Mouse (Mus musculus): ENCODE measurements around the gene Fbxw9. TPM values are rescaled to one million over a fixed set of nuclear protein-coding genes. Genes with fewer than 3 reads are reported as not detected.
A peak's percentile ranks its signal among the peaks of the same experiment; 100 is the strongest.

Gene Fbxw9
- polyA plus RNA-seq, 1 experiment from 2014 or later = 20.9 TPM

GRCm38 (mm10) chr8:85083108-85083813, 23.4 kb downstream of the Fbxw9 start, which contains the start of gene Man2b1:
Man2b1 (plus strand) TSS chr8:85083270.
- H3K4me3 ChIP-seq (ENCODE audit: low read depth, low read length) = peak within 1 kb of the TSS; percentile 63
- ATAC-seq (ENCODE audit: low read depth) = peak; percentile 92
- no peaks in the 10 kb centered on the region for H3K9me3 ChIP-seq (ENCODE audit: control insufficient read depth, low read length)
- peaks cover 16% of the 10 kb centered on the region for H3K4me1 ChIP-seq (ENCODE audit: control insufficient read depth, insufficient read depth, low read length)
- peak; percentile 93 for DNase-seq (ENCODE audit: low spot score)
- peak within 1 kb of the TSS; percentile 79 for H3K4me2 ChIP-seq (ENCODE audit: low read depth, low read length)
- peak within 1 kb of the TSS; percentile 74 for H3K9ac ChIP-seq (ENCODE audit: low read depth, low read length)
- H3K27ac ChIP-seq (replicated peaks; ENCODE audit: low read depth, low read length) = no peak within 1 kb of the TSS
- 2% methylated on average over 30 of the region's 30 CpGs for WGBS
- peaks cover 29% of the 10 kb centered on the region for H3K36me3 ChIP-seq (ENCODE audit: control insufficient read depth, insufficient read depth, low read length)
- no peaks in the 10 kb centered on the region for H3K27me3 ChIP-seq (replicated peaks; ENCODE audit: control insufficient read depth, insufficient read depth, low read length)

GRCm38 (mm10) chr8:85084633-85085032, 24.8 kb downstream of the Fbxw9 start:
- no peak overlapping the region for H3K4me2 ChIP-seq (ENCODE audit: low read depth, low read length)
- peaks cover 31% of the 10 kb centered on the region for H3K36me3 ChIP-seq (ENCODE audit: control insufficient read depth, insufficient read depth, low read length)
- peaks cover 14% of the 10 kb centered on the region for H3K4me1 ChIP-seq (ENCODE audit: control insufficient read depth, insufficient read depth, low read length)
- no peak overlapping the region for H3K27ac ChIP-seq (replicated peaks; ENCODE audit: low read depth, low read length)
- H3K27me3 ChIP-seq (replicated peaks; ENCODE audit: control insufficient read depth, insufficient read depth, low read length) = no peaks in the 10 kb centered on the region
- WGBS = 87% methylated on average over 8 of the region's 8 CpGs
- no peaks in the 10 kb centered on the region for H3K9me3 ChIP-seq (ENCODE audit: control insufficient read depth, low read length)
- H3K4me3 ChIP-seq (ENCODE audit: low read depth, low read length) = no peak overlapping the region
- no peak for ATAC-seq (ENCODE audit: low read depth)
- H3K9ac ChIP-seq (ENCODE audit: low read depth, low read length) = no peak overlapping the region
- no peak for DNase-seq (ENCODE audit: low spot score)

- Histone ChIP-seq H3K9ac (ENCODE audit: low read depth, low read length) (no peak overlapping the region), H3K4me2 (ENCODE audit: low read depth, low read length) (no peak overlapping the region), H3K9me3 (ENCODE audit: control insufficient read depth, low read length) (no peaks in the 10 kb centered on the region), H3K36me3 (ENCODE audit: control insufficient read depth, insufficient read depth, low read length) (peaks cover 31% of the 10 kb centered on the region), H3K4me1 (ENCODE audit: control insufficient read depth, insufficient read depth, low read length) (peaks cover 10% of the 10 kb centered on the region; the same call in 1 of the 2 replicates), H3K27ac (replicated peaks; ENCODE audit: low read depth, low read length) (no peak overlapping the region), H3K4me3 (ENCODE audit: low read depth, low read length) (no peak overlapping the region), H3K27me3 (replicated peaks; ENCODE audit: control insufficient read depth, insufficient read depth, low read length) (no peaks in the 10 kb centered on the region)
- WGBS = 77% methylated on average over 3 of the region's 3 CpGs
- ATAC-seq (ENCODE audit: low read depth) (no peak), DNase-seq (ENCODE audit: low spot score) (no peak)
Observed at GRCm38 (mm10) chr8:85086238-85086637, 26.4 kb downstream of the Fbxw9 start.

- Histone ChIP-seq H3K36me3 (ENCODE audit: control insufficient read depth, insufficient read depth, low read length) (peaks cover 34% of the 10 kb centered on the region), H3K27me3 (replicated peaks; ENCODE audit: control insufficient read depth, insufficient read depth, low read length) (no peaks in the 10 kb centered on the region), H3K27ac (replicated peaks; ENCODE audit: low read depth, low read length) (no peak overlapping the region), H3K4me1 (ENCODE audit: control insufficient read depth, insufficient read depth, low read length) (no peaks in the 10 kb centered on the region), H3K4me2 (ENCODE audit: low read depth, low read length) (no peak overlapping the region), H3K9ac (ENCODE audit: low read depth, low read length) (no peak overlapping the region), H3K4me3 (ENCODE audit: low read depth, low read length) (no peak overlapping the region), H3K9me3 (ENCODE audit: control insufficient read depth, low read length) (no peaks in the 10 kb centered on the region)
- ATAC-seq (ENCODE audit: low read depth) (no peak), DNase-seq (ENCODE audit: low spot score) (no peak)
- 79% methylated on average over 2 of the region's 2 CpGs for WGBS
Observed at GRCm38 (mm10) chr8:85088771-85089170, 28.9 kb downstream of the Fbxw9 start.

- DNase-seq (ENCODE audit: low spot score) = no peak
- no peak overlapping the region for H3K27ac ChIP-seq (replicated peaks; ENCODE audit: low read depth, low read length)
- no peaks in the 10 kb centered on the region for H3K27me3 ChIP-seq (replicated peaks; ENCODE audit: control insufficient read depth, insufficient read depth, low read length)
- no peak for ATAC-seq (ENCODE audit: low read depth)
- H3K36me3 ChIP-seq (ENCODE audit: control insufficient read depth, insufficient read depth, low read length) = peaks cover 42% of the 10 kb centered on the region
- WGBS = 91% methylated on average over 11 of the region's 11 CpGs
- no peak overlapping the region for H3K4me2 ChIP-seq (ENCODE audit: low read depth, low read length)
- no peaks in the 10 kb centered on the region for H3K4me1 ChIP-seq (ENCODE audit: control insufficient read depth, insufficient read depth, low read length)
- no peak overlapping the region for H3K9ac ChIP-seq (ENCODE audit: low read depth, low read length)
- no peak overlapping the region for H3K4me3 ChIP-seq (ENCODE audit: low read depth, low read length)
- no peaks in the 10 kb centered on the region for H3K9me3 ChIP-seq (ENCODE audit: control insufficient read depth, low read length)
Observed at GRCm38 (mm10) chr8:85090856-85091255, 31.0 kb downstream of the Fbxw9 start.

GRCm38 (mm10) chr8:85091526-85092090, 31.8 kb downstream of the Fbxw9 start:
- Histone ChIP-seq H3K4me3 (ENCODE audit: low read depth, low read length) (no peak overlapping the region), H3K9me3 (ENCODE audit: control insufficient read depth, low read length) (no peaks in the 10 kb centered on the region), H3K27me3 (replicated peaks; ENCODE audit: control insufficient read depth, insufficient read depth, low read length) (no peaks in the 10 kb centered on the region), H3K36me3 (ENCODE audit: control insufficient read depth, insufficient read depth, low read length) (peaks cover 46% of the 10 kb centered on the region), H3K4me1 (ENCODE audit: control insufficient read depth, insufficient read depth, low read length) (no peaks in the 10 kb centered on the region), H3K4me2 (ENCODE audit: low read depth, low read length) (no peak overlapping the region), H3K9ac (ENCODE audit: low read depth, low read length) (no peak overlapping the region; the same call in 1 of the 2 replicates), H3K27ac (replicated peaks; ENCODE audit: low read depth, low read length) (no peak overlapping the region)
- WGBS = 42% methylated on average over 21 of the region's 21 CpGs
- ATAC-seq (ENCODE audit: low read depth) = no peak
- no peak for DNase-seq (ENCODE audit: low spot score)

- DNase-seq (ENCODE audit: low spot score) (no peak), ATAC-seq (ENCODE audit: low read depth) (no peak)
- no peak overlapping the region for H3K27ac ChIP-seq (replicated peaks; ENCODE audit: low read depth, low read length)
- 95% methylated on average over 13 of the region's 13 CpGs for WGBS
- no peak overlapping the region for H3K9ac ChIP-seq (ENCODE audit: low read depth, low read length)
- no peaks in the 10 kb centered on the region for H3K9me3 ChIP-seq (ENCODE audit: control insufficient read depth, low read length)
- H3K36me3 ChIP-seq (ENCODE audit: control insufficient read depth, insufficient read depth, low read length) = peaks cover 42% of the 10 kb centered on the region
- no peak overlapping the region for H3K4me2 ChIP-seq (ENCODE audit: low read depth, low read length)
- H3K4me1 ChIP-seq (ENCODE audit: control insufficient read depth, insufficient read depth, low read length) = no peaks in the 10 kb centered on the region
- no peak overlapping the region for H3K4me3 ChIP-seq (ENCODE audit: low read depth, low read length)
- no peaks in the 10 kb centered on the region for H3K27me3 ChIP-seq (replicated peaks; ENCODE audit: control insufficient read depth, insufficient read depth, low read length)
Observed at GRCm38 (mm10) chr8:85095051-85095450, 35.2 kb downstream of the Fbxw9 start.

GRCm38 (mm10) chr8:85095566-85095965, 35.7 kb downstream of the Fbxw9 start:
- ATAC-seq (ENCODE audit: low read depth) (no peak), DNase-seq (ENCODE audit: low spot score) (no peak)
- Histone ChIP-seq H3K4me1 (ENCODE audit: control insufficient read depth, insufficient read depth, low read length) (no peaks in the 10 kb centered on the region), H3K27me3 (replicated peaks; ENCODE audit: control insufficient read depth, insufficient read depth, low read length) (no peaks in the 10 kb centered on the region), H3K4me2 (ENCODE audit: low read depth, low read length) (no peak overlapping the region), H3K27ac (replicated peaks; ENCODE audit: low read depth, low read length) (no peak overlapping the region), H3K9ac (ENCODE audit: low read depth, low read length) (no peak overlapping the region), H3K9me3 (ENCODE audit: control insufficient read depth, low read length) (no peaks in the 10 kb centered on the region), H3K4me3 (ENCODE audit: low read depth, low read length) (no peak overlapping the region), H3K36me3 (ENCODE audit: control insufficient read depth, insufficient read depth, low read length) (peaks cover 42% of the 10 kb centered on the region)
- WGBS = 82% methylated on average over 4 of the region's 7 CpGs

- ATAC-seq (ENCODE audit: low read depth) (no peak), DNase-seq (ENCODE audit: low spot score) (no peak)
- H3K27me3 ChIP-seq (replicated peaks; ENCODE audit: control insufficient read depth, insufficient read depth, low read length) = no peaks in the 10 kb centered on the region
- H3K4me3 ChIP-seq (ENCODE audit: low read depth, low read length) = no peak overlapping the region
- H3K9me3 ChIP-seq (ENCODE audit: control insufficient read depth, low read length) = no peaks in the 10 kb centered on the region
- H3K9ac ChIP-seq (ENCODE audit: low read depth, low read length) = no peak overlapping the region
- H3K36me3 ChIP-seq (ENCODE audit: control insufficient read depth, insufficient read depth, low read length) = peaks cover 42% of the 10 kb centered on the region
- WGBS = 92% methylated on average over 16 of the region's 16 CpGs
- H3K27ac ChIP-seq (replicated peaks; ENCODE audit: low read depth, low read length) = no peak overlapping the region
- H3K4me1 ChIP-seq (ENCODE audit: control insufficient read depth, insufficient read depth, low read length) = no peaks in the 10 kb centered on the region
- H3K4me2 ChIP-seq (ENCODE audit: low read depth, low read length) = no peak overlapping the region
Observed at GRCm38 (mm10) chr8:85096196-85096595, 36.3 kb downstream of the Fbxw9 start.
